Mouse (Mus musculus): ENCODE results near the gene Cnksr3.

DNA sequence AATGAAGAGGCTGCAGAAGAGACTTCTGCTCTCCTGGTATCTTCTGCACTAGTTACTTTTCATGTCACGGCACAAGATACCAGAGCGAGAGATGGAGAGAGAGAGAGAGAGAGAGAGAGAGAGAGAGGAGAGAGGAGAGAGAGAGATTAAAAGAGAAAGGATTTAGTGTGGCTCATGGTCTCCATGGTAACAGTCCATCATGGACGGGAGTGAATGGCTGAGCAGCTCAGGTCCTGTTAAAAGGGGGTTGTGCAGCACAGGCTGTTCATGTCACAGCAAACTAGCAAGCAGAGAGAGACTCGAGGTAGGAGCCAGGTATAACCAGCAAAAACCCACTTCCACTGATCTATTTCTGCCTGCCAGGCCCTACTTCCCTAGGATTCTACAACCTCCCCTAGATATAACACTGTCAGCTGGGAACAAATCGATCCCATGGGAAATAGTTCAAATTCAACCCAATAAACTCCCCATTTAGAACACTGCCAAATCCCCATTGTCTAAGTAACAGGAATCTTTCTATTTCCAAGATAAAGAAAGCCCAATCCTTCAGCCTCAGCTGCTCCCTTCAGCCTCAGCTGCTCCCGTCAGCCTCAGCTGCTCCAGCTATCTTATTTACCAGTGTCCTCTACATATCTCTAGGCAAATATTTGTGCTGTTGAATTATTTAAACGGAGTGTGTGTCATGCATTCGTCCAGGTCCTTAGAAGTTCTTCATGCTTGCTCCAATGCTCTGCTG lies 141.8 kb downstream of the Cnksr3 start:
- no peak for TF ChIP-seq POLR2A (IDR thresholded peaks at IDR 0.05; ENCODE audit: extremely low read depth, insufficient read depth, low read length)
- TF ChIP-seq CTCF (IDR thresholded peaks at IDR 0.05; ENCODE audit: low read depth, low read length) = no peak
